Mouse (Mus musculus): ENCODE data around the gene Ly6g6c. TPM values are rescaled to one million over a fixed set of nuclear protein-coding genes. Genes with fewer than 3 reads are reported as not detected.
A peak's percentile ranks its signal among the peaks of the same experiment; 100 is the strongest.

Gene Ly6g6c
- not detected for total RNA-seq (2021)
- long read RNA-seq, experiment 1, result 0 reads
- long read RNA-seq, experiment 2, result 0 reads

DNA sequence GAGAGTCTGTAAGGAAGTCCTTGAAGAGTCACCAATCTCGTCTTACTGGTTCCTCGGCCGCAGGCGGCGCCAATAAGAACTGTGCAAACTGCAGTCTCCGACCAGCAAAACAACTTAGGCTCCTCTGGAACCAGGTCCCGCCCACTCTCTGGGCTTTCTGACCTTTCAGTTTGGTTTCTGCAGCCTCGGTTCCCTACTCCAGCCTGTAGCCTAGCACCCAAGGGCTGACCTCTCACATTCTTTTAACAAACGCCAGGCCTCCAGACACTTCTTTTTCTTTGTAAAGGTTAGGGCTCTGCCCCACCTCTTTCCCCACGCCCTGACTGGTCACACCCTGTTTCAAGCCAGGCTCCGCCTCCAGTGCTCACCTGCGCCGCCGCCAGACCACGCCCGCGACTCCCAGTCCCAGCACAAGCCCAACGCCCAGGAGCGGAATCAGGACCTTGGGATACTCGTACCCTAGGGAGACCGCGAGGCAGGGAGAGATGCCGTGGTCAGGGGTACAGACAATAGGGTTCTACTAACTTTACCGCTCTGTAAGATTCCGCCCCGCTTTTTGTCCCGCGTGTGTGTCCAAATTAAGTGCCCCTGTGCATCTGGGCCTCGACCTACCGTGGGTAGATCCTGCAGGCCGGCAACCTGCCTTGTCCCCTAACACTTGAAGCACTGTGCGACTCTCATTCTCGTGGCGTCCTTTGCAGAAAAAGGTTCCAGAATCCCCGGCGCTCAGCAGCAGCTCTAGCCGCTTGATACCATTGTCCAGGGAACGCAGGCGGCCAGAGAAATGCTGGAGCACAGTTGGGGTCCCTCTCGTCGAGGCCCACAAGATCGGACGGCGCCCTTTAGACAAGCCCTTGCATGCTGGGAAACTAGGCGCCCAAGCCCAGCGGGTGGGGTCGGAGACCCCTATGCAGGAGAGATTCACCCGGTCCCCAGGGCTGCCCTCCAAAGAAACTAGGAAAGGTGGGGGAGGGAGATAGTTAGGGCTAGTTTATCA lies at the start of gene Ly6g6c:
Ly6g6c (plus strand) TSS at position 438 of the 997 bp plus-strand sequence.
- no peak for DNase-seq (ENCODE audit: low spot score)

DNA sequence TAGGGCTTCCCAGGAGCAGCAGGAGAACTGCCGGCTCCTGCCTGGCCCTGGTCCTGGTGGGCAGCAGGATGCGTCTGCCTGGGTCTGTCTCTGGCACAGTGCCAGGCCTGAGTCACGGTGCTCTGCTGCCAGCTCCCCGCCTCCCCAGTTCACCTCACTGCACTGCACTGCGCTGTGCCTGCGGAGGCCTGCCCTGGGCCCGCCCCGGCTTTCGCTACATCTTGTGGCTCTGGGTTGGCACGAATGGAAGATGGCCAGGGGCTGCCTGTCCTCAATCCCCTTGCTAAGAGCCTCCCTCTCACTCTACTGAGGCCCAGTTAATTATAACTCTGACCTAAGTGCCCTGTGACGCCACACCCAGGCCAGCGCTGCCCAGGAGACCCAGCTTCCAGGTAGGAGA lies 48.8 kb upstream of the Ly6g6c start, which contains the start of gene Vwa7:
Vwa7 (plus strand) TSS at position 204 of the 400 bp plus-strand sequence.
- peak; percentile 48 for DNase-seq (ENCODE audit: low spot score)

DNA sequence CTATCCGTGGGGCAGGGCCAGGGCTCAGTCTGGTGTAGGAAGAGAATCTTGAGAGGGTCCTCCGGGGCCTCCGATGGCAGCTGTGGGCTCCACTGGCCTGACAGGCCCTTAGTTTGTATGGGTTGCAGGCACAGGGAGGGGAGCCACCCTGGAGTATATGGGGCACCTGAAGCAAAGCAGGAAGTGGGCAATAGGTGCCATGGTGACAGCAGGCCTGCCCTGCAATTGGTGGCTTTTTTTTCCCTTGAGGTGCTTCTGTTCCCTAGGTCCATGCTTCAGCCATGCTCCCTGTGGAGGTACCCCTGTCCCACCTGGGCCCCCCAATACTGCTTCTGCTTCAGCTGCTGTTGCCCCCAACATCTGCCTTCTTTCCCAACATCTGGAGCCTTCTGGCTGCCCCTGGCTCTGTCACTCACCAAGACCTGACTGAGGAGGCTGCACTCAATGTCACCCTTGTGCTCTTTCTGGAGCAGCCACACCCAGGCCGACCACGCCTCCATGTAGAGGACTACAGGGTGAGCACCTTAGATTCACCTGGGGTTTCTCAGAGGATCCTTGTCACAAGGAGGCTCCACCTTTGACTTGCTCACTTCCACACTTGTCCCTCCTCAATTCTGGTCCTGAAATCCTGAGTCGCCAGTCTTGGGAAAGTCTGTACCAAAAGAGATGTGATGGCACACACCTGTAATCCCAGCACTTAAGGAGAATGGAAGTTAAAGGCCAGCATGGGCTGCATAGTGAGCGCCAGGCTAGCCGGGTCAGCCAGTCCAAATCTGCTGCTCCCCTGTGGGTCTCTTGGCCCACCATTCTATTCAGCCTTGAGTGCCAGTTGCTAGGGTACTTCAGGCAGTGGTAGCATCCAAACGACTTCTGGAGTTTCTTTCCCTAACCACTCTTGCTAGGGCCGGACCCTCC lies 48.1 kb upstream of the Ly6g6c start:
- DNase-seq (ENCODE audit: low spot score), result no peak

DNA sequence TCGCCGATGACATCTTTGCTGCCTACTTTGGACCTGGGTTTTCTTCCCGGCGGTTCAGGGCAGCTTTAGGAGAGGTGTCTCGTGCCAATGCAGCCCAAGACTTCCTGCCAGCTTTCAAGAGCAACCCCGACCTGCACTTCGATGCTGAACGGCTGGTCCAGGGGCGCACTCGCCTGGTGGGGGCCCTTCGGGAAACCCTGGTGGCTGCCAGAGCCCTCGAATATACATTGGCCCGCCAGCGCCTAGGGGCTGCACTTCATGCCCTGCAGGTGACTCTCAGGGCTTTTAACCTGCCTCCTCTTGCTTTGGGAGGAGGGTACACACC lies 47.5 kb upstream of the Ly6g6c start:
- DNase-seq (ENCODE audit: low spot score), result no peak

DNA sequence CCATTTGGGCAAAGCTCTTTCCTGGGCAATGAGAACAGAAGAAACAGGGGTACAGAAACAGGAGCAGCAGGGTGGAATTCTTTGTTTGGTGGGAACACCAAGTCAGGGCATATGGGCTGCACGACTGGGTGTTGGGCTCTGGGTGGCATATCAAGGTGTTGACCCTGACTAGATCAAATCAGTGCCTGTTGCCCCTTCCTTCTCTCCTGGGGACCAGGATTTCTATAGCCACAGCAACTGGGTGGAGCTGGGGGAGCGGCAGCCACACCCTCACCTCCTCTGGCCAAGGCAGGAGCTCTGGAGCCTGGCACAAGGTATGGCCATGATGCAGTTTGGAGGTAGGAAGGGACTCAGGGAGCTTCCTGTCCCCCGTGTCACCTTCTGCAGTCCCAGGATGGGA lies 47.0 kb upstream of the Ly6g6c start:
- DNase-seq (ENCODE audit: low spot score), result no peak

DNA sequence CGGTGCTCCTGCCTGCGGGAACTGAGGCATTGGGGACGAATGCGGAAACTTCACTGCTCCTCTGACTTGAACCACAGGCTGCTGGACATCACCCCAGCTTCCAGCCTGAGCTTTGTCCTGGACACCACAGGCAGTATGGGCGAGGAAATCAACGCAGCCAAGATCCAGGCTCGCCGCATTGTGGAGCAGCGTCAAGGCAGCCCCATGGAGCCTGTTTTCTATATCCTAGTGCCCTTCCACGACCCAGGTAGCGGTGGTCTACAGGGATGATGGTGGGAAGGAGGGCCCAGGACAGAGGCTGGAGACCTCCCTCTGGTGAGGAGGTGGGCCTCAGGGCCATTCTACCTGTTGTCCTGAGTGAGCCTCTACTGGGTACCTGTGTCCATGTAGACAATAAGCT lies 45.3 kb upstream of the Ly6g6c start:
- DNase-seq (ENCODE audit: low spot score), result no peak

DNA sequence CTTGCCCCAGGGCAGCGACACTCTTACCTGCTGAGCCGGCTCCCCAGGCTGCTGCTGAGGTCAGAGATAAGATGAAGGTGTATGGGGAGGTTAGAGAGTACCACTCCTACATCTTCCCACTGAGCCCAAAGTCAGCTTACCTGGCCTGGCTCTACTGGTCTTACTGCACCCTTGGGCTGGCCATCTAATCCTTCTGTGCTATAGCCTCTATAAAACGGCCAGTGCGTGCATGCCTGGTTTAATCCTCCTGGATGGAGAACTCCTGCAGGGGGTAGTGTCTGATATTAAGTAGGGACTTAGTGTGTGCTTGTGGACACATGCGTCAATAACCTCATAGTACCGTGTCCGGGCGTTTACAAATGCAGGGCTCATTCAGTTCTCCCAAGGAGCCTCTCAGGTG lies 44.6 kb upstream of the Ly6g6c start:
- no peak for DNase-seq (ENCODE audit: low spot score)

DNA sequence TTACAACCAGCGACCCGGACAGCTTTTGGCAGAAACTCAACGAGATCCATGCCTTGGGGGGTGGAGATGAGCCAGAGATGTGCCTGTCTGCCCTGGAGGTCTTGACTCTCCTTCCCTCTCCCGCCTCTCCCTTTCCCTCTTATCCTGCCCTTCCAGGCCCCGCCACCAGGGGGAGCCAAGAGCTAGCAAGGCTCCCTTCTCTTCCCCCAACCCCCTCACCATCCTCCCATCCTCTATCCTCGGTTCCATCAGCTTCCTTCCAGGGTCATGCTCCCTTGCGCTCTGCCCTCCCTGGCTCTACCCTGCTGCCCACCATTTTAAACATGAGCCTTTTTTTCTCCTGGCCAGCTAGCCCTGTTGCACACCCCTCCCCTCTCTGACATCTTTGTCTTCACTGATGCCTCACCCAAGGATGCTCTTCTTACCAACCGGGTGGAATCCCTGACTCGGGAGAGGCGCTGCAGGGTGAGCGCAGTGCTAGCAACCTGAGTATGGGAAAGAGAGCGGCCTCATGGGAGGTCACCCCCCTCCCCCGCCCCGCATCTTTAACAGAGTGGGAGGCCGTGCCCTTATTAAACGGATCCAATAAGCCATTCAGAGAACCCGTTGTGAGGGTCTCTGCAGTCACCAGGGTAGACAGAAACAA lies 43.9 kb upstream of the Ly6g6c start:
- peak; percentile 89 for DNase-seq (ENCODE audit: low spot score)

DNA sequence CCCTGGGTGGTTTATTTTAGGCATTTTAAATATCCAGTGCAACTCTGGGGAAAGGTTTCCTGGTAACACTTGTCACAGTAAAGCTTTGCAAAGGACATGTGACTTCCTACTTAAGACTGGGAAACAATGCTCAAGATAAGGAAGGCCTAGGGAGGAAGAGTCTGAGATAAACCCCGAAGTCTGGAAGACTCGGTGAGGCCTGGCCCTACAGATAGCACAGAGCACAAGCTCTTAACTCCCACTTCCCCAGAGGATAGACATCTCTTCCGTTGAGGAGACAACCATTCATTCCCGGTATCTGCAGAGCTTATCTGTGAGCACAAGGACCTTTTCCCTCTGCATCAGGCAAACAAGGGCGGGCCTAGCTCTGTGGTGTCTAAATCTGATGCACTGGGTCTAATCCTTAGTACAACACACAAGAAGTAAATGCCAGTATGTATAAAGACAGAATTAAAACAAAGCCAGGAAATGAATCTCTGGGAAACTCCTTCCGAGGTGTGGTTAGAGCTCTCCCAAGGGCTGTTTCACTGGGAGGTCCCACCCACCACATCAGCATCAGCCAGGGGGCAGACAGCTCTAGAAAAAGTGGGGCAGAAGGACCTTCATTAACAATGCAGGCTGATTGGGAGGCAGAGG lies 43.2 kb upstream of the Ly6g6c start:
- DNase-seq (ENCODE audit: low spot score), result no peak

DNA sequence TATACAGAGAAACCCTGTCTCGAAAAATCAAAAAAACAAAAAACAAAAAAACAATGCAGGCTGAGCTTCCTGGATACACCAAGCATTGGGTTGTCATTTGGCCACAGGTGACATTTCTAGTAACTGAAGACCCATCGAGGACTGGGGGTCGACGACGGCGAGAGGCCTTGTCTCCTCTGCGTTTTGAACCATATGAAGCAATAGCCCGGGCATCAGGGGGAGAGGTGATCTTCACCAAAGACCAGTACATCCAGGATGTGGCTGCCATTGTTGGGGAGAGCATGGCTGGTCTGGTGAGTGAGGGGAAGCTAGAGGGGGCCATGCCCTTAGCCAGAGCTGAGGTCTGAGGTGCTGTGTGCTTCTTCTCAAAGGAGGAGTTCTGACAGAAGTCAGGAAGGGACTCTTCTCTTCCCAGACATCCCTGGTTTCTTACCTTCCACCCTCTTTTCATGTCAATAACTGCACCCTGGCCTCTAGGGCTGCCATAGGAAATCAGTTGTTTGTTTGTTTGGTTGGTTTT lies 42.6 kb upstream of the Ly6g6c start:
- no peak for DNase-seq (ENCODE audit: low spot score)

DNA sequence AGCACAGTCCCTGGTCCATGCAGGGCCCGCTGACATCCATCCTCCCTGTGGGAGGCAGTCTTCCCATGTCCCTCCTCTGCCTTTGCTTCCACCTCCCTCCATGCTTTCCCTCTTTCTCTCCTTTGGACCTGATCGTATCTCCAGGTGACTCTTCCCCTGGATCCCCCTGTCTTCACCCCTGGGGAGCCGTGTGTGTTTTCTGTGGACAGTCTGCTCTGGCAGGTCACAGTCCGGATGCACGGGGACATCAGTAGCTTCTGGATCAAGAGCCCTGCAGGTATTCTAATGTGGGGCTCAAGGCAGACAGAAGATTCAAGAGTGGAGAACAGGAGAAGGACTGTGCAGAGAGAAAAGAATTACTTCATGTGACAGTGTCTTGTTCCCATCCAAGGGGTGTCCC lies 42.0 kb upstream of the Ly6g6c start:
- no peak for DNase-seq (ENCODE audit: low spot score)

DNA sequence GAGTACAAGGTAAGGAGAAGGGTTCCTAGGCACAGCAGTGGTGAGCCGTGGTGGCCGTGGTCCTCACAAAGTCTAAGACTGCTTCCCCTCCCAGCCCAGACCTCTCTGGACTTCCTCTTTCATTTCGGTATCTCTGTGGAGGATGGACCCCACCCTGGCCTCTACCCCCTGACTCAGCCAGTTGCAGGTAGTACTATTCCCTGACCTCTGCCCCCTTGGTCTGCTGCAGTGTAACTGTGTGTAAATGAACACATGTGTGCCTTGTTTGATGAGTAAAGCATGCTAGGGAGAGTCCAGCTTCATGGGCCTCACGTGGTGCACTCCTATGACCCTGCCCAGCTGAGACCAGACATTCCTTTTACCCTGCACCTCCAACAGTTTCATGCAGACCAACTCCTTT lies 41.4 kb upstream of the Ly6g6c start:
- no peak for DNase-seq (ENCODE audit: low spot score)

DNA sequence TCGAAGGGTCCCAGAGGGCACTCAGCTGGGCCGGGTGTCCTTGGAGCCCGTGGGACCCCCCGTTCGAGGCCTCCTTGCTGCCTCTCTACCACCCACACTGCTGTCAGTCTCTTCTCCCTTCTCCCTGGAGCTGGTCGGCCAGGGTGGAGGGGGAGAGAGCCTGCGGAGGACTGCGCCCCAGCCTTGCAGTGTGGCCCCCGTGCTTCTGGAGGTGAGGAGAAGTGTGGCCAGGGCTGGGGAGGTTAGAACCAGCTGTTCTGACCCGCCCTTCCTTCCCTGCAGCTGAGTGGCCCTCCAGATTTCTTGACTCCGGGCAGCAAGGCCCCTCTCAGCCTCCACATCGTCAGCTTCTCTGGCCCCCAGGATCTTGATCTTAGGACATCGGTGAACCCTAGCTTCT lies 40.9 kb upstream of the Ly6g6c start:
- DNase-seq (ENCODE audit: low spot score), result no peak

DNA sequence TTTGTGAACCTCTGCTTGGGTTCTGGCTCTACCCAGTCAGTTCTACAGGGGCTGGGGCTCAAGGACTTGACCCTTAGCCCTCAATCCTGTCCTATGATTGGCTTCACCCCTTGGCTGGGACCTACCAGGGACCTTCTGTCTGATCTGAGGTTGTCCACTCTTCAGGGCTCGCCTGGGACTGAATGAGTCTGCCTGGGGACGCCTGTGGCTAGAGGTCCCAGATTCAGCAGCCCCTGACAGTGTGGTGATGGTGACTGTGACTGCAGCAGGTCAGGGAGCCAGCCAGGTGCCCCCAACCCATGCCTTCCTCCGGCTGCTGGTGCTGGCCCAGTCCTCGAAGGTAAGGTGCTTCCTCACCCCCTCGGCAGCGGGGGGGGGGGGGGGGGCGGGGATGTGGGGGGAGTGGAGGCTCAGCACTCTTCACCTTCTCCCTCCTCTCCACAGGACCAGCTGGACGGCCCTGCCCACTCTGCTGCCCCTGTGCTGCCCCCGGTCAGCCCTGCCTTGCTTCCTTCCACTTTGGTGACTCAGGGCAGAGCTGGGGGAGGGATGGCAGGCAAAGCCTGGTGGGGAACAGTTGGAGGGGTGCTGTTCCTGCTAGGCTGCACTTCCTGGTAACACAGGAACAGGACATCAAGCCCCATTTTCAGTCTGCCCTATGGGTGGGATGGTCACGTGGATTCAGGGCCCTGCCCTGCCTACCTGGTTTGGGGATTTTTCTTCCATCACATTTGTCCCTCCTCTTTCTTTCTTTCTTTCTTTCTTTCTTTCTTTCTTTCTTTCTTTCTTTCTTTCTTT lies 40.3 kb upstream of the Ly6g6c start:
- no peak for DNase-seq (ENCODE audit: low spot score)

DNA sequence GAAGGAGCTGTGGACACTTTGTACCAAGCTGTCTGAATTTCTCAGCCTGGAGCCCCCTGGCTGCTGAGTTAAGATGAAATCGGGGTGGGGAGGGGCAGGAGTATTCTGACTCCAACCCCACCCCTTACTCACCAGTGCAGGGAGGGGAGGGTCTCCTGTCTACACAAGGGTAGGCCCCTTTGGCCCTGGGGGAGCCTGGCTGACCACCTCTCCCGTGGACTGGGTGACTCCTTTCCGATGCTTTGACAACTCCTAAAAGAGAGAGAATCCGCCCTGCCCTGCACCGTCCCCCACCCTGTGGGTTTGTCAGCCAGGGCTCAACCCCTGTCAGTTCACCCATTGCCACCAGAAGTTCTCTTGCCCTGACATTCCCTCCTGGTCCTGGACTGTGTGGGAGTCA lies 39.0 kb upstream of the Ly6g6c start:
- no peak for DNase-seq (ENCODE audit: low spot score)

DNA sequence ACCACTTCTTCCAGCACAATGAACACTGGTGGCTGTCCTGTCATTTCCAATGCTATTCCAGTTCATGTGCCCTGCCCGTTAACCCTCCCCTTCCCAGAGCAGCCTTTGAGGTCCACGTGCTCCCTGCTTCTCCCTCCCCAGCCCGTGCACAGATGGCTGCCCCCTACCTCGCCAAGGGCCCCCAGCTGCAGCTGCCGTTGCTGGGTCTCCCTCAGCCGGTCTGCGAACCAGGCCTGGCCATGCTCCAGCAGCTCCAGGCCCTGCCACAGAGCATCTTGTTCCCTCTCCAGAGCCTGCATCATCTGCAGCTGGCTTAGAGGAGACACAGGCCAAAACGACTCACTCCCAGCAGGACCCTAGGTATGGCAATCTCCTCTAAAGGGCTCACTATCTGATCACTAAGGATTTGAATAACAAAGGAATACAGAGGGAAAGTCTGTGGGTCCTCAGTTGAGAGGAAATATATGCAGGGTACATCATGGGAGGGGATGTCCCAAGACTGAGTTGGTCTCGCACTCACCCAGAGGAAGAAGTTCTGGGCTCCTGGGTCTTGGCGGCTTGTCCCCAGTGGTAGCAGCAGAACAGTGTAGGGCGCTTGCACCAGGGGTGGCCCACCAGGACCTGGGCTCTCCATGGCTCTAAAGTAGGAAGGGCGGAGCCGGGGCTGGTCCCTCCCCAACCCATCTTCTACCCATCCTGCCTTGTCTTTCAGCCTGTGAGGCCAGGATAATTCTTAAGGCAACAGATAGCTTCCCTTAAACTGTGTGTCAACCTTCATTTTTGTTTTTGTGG lies 37.7 kb upstream of the Ly6g6c start, which contains the start of gene Sapcd1:
Sapcd1 (minus strand) TSS at position 740 of the 792 bp plus-strand sequence.
- no peak for DNase-seq (ENCODE audit: low spot score)

DNA sequence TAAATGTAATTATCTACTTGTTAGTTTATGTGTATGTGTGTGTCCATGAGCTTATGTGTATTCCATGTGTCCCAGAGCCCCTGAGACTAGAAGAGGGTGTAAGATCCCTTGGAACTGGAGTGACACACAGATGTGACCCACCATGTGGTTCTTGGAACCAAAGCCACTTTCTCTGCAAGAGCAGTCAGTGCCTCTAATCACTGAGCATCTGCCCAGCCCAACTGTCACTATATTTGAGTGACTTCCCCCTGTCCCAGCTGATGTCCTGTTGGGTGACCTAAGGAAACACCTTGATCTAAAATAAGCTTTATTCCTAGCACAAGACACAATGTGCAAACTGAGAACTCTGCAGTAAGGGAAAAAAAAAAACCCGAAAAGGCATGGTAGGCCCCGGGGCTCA lies 36.9 kb upstream of the Ly6g6c start:
- DNase-seq (ENCODE audit: low spot score), result no peak

DNA sequence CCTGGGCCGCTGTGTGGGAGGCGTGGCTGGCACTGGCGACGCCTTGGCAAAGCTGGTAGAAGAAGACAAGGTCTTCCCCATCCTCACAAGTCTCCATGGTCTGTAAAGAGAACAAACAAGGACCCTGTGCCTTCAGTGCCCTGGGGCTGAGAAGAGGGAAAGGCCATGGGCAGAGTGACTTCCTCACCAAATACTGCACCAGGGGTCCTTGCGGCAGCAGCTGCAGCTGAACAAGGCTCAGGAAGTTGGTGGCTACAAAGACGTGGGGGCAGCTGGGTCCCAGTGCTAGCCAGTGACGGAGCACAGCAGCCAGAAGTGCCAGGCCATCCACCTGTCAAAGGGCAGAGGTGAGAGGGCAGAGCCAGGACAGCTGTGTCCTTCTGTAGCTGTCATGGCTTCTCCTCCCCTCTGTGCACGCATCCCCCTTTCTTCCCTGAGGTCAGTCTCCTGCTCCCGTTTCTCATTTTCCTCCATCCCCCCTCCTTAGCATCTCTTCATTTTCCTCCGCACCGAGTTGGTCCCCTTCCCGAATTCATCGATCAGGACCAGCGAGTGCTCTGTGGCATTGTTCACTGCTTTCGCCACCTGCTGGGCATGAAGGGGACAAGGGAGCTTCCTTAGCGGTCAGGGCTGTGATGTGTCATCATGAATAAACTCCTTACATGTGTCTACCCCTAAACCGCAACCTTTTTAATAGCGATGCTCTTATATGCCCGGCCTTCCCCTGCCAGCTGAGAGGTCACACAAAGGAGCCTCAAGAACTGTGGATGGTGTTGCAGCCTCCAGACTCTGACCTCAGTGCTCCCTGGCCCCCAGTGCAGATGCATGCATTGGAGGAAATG lies 35.3 kb upstream of the Ly6g6c start:
- DNase-seq (ENCODE audit: low spot score), result no peak

All from gastrocnemius, adult 18-20 months (tissue).